Mouse (Mus musculus): ENCODE data around the gene Fam19a2.

Fam19a2 gene

GRCm38 (mm10) chr10:123570616-123571188 lies 306.9 kb downstream of the Fam19a2 start:
- no peak for DNase-seq (ENCODE audit: low spot score)

DNA sequence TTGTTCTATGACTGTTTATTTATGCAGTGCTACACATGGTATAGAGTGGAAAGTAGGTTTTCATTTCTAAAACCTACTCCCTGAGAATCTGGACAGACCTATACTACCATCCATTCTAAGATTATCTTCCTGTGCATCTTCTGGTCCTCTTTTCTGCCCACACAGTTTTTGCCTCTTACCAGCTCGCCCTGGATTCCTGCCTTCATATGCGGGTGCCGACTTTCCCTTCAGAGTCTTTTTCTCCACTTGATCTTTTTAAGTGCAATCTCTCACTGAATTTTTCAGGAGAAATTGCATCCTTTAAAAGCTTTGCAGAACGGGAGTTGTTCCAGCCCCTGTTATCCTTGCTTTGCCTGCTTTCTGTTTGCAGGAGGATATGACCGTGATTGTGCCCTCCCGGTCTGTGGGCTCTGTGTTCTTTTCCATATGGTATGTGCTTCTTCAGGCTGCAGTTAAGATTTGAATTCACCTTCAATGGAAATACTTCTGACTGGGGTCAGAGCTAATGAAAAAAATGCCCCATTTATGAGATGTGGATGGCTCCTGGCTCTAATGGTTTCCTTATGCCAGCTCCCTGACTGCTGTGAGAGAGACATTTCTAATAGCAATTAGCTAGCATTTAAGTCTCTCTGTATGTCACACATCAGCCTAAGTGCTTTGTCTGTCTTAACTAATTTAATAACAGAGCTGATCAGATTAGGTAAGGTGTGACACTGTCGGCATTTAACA lies 308.7 kb downstream of the Fam19a2 start:
- DNase-seq (ENCODE audit: low spot score): no peak

- no peak for DNase-seq (ENCODE audit: low spot score)
Measured at GRCm38 (mm10) chr10:123577823-123578222, 314.0 kb downstream of the Fam19a2 start.

DNA sequence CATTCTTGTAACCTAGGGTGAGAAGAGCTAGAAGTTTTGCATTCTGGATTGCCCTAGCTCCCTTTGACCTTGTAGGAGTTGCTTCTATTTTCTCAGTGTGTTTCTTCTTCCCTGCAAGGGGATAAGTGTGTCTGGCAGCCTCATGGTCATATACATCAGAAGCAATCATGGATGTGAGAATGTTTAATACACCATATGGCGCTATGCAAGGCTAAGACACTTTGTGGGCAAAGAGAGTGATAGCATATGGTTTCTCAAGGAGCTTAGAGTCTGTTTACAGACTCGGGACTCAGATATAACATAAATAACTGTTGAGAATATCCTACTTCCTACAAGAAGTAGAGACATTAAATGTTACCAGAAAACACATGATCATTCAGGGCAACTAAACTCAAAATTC lies 315.2 kb downstream of the Fam19a2 start:
- DNase-seq (ENCODE audit: low spot score): no peak

GRCm38 (mm10) chr10:123595043-123595442 lies 331.2 kb downstream of the Fam19a2 start:
- no peak for DNase-seq (ENCODE audit: low spot score)

DNA sequence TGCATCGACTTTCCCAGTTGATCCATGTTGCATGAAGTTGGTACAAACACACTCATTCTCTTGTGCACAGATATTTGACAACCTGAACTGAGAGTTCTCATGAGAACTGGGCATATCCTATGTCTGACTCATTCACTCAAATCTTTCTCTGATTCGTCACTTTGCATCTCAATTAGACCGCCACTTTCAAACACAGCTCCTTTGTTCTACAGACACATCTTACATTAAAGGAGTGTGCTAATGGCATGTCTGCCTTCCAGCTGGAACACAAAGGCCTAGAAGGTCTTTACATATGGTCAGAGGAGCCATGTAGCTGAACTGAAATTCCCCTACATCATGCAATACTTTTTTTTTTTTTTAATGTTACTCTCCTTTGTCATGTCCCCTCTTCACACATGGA lies 333.3 kb downstream of the Fam19a2 start:
- DNase-seq (ENCODE audit: low spot score): no peak

GRCm38 (mm10) chr10:123605671-123606070 lies 341.9 kb downstream of the Fam19a2 start:
- DNase-seq (ENCODE audit: low spot score): no peak

- no peak for DNase-seq (ENCODE audit: low spot score)
Measured at GRCm38 (mm10) chr10:123626691-123627090, 362.9 kb downstream of the Fam19a2 start.

GRCm38 (mm10) chr10:123629248-123629744 lies 365.5 kb downstream of the Fam19a2 start:
- DNase-seq (ENCODE audit: low spot score): no peak

DNA sequence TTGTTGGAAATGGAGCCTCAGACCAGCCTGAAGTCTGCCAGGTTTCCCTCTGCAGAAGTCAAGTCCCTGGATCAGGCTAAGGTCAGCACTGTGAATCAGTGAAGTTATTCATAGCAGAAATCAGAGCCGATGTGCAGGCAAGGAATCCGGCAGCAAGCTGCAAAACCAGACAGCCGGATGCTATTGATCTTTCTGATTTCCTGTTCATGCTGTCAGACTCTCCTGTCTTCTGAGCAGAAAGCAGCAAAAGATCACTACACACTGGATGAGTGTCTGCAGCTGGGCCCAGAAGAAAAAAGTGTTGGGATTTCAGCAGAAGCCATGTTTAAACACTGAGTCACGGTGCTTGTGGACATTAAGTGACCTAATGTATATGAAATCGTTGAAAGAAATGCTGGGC lies 368.2 kb downstream of the Fam19a2 start:
- DNase-seq (ENCODE audit: low spot score): no peak

DNA sequence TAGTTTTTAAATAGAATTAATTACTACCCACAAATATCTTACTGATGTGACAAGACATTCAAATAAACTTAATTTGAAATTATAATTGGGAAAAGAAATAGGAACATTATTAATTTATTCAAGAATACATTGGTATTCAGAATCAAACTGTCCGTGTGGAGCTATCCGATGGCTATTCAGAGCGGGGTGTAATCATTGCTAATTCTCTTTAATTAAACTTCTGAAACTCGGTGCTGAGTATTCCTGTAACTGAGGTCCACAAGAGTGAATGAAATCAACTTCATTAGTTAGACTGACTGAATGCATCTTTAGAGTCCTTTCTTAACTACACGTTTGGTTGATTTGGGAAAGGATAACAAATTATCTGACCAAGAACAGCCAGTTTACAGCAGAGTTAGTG lies 372.9 kb downstream of the Fam19a2 start:
- no peak for DNase-seq (ENCODE audit: low spot score)

DNA sequence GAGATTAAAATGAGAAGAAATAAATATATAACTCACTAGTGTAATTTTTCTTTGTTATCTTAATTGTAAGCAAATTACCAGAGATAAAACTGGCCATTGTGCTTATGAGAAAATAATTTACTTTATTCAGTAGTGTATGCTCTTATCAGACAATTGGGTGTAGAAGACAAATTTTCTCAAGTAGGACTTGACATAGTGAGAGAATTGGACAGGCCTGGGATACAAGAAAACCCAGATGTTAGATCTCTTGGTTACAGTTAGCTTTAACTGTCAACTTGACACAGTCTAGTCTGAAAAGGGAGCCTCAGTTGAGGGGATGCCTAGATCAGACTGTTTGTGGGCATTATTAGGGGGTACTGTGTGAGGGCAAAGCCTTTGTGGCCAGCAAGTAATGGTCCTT lies 373.7 kb downstream of the Fam19a2 start:
- DNase-seq (ENCODE audit: low spot score): no peak

DNA sequence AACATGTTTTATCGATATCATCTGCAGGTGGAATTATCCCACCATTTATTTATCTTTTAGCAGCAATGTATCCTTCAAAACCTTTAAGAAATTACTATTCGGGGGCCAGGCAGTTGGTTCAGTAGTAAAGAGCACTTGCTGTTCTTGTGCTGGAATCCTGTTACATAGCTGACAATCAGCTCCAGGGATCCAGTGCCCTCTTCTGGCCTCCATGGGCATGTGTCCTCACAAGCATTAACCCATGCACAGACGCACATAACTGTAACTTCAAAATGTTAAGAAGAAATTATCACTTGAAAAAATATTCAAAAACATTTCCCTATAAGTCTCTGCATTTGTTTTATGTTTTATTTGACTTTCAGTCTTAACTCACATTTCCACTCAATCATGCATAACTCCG lies 381.8 kb downstream of the Fam19a2 start:
- DNase-seq (ENCODE audit: low spot score): no peak

DNA sequence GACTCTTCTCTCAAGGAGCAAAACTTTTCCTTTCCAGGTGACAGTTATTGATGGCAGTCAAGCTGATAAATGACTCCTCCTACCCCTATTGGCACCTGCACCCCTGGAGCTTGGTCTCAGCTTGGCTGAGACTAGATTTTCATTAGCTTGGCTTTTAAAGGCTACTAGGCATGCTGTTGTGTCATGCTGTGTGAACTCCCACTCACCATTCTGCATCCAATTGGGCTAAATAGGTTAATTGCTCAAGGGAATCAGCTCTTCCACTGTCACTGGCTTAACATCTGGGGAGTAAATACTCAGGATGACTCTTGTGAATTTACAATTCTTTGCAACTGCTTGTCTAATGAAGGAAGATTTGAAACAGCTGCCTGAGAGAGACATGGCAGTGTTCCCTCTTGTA lies 407.4 kb downstream of the Fam19a2 start:
- DNase-seq (ENCODE audit: low spot score): no peak

DNA sequence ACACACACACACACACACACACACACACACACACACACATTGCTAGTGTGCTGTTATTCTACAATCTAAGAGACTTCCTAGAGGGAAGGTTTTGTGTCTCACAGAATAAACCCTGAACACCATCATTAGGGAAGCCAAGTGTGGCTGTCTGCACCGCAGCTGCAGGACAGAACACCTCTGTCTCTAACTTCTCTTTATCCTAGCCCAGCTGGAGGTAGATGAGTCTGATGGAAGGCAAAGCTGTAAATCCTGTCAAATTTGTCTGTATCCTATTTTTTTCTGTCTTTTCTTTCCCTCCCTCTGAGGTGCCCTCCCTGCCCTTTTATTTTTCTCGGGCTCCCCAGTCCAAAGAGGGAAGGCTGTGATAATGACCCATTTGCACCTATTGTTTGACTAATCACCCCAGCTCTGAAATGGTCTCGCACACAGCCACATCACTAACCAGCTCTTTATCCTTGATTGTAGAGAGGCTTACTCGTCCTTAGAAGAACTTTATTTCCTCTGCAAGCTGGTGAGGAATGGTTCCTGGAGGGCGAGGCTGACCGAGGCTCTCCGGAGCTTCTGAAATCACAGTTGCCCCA lies 414.6 kb downstream of the Fam19a2 start:
- DNase-seq (ENCODE audit: low spot score): no peak

DNA sequence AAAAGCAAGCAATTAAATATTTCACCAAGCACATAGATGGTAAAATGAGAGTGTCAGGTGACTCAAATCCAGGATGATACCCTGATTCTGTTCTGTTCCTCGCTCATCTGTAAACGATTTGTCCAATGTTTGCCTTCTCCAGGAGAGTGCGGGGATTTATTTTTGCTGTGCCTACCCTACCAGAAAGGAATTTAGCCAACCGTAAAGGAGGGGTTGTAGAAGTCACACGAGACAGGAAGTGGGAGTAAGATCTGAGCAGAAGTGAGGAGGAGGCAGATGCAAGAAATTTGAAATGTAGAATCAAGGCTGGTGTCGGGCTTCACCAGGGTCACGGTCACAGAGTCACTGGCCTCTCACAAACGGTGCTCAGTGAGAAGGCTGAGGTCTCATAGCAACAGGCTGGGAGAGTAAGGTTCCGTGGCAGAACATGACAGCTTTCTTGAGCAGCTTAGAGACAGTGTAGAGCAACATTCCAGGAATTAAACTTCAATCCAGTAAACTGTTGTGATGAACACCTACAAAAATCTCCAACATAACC lies 419.0 kb downstream of the Fam19a2 start:
- DNase-seq (ENCODE audit: low spot score): no peak

- DNase-seq (ENCODE audit: low spot score): no peak
Measured at GRCm38 (mm10) chr10:123692186-123692925, 428.6 kb downstream of the Fam19a2 start.

DNA sequence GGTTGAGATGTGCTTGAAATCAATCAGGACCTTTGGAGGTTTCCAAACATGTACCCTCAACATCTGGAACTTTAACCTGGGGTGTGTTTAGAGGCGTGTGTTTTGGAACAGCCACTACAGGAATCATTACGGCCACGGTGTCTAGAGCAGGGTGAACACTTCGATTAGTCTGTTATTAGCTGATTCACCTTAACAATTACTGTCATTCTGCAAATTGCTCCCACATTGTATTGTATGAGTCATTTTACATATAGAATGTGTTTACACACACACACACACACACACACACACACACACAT lies 429.1 kb downstream of the Fam19a2 start:
- no peak for DNase-seq (ENCODE audit: low spot score)

- no peak for DNase-seq (ENCODE audit: low spot score)
Measured at GRCm38 (mm10) chr10:123702595-123702994, 438.8 kb downstream of the Fam19a2 start.

- DNase-seq (ENCODE audit: low spot score): no peak
Measured at GRCm38 (mm10) chr10:123707026-123707425, 443.2 kb downstream of the Fam19a2 start.

GRCm38 (mm10) chr10:123710738-123711137 lies 446.9 kb downstream of the Fam19a2 start:
- no peak for DNase-seq (ENCODE audit: low spot score)

DNA sequence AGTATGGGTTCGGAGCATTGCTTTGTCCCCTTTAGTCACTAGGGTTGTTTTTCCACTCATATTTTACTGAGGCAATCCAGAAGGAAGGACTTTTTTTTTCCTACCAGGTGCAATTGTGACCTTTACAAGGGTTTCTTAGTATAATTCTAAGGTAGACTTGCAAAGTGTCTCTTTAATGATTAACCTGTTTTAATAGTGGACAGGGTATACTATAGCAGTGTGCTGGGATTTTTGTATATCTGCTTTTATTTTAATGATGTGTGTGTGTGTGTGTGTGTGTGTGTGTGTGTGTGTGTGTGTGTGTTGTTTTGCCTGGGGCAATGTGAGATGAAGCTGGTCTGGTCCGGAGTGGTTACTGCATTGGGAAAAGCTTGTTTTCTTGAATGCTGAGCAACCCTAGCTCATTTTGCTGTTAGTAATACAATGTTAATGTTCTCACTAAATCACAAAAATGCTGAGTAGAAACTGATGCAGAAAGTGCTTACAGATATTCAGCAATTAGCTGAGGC lies 458.2 kb downstream of the Fam19a2 start:
- DNase-seq (ENCODE audit: low spot score): no peak

All from ovary, postnatal 14 days (tissue).